17 mouse cellular contexts compared by ENCODE assay signal in the genomic region with DNA sequence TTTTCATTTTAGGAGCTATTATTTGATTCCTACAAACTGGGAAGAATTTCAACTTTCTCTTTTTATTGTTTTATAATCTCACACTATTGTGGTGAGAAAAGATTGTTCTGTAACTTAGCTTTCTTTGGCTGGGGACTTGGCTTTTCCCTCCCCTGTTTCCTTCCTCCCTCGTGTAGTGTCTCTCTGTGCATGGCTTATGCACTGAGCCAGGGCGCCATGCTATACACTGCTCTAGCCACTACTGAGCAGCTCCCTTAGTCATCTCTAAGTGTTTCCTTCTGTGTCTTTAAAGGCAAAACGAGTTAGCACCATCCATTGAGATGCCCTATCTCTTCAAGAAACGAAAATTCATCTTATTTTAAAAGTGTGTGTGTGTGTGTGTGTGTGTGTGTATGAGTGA. TPM values are rescaled to one million over a fixed set of nuclear protein-coding genes. Genes with fewer than 3 reads are reported as not detected.
"Had no signal": no experiment of that assay in that cellular context is flagged by ENCODE, and none has a peak within 500 bp of the region (broad histone marks: within the 10 kb centered on the region; RNA-seq: fewer than 3 reads in every experiment).

No protein-coding gene starts in this region.

- H3K27ac ChIP-seq: neural tube, embryonic 13.5 days; neural tube, embryonic 15.5 days; stomach, embryonic 15.5 days; stomach, postnatal 0 days had no signal

- H3K4me2 ChIP-seq: neural tube, embryonic 13.5 days; neural tube, embryonic 15.5 days; stomach, embryonic 15.5 days had no signal

- H3K9ac ChIP-seq: neural tube, embryonic 13.5 days; neural tube, embryonic 15.5 days; stomach, embryonic 15.5 days had no signal

- H3K27me3 ChIP-seq: neural tube, embryonic 13.5 days; neural tube, embryonic 15.5 days; stomach, embryonic 15.5 days had no signal

- H3K9me3 ChIP-seq: neural tube, embryonic 13.5 days; neural tube, embryonic 15.5 days; stomach, embryonic 15.5 days had no signal

- H3K36me3 ChIP-seq: stomach, embryonic 15.5 days had no signal

- DNase-seq: retina, postnatal 1 day; right cerebral cortex, adult 18-20 months; right cerebral cortex, postnatal 14 days; right cerebral cortex, postnatal 25 days; right cerebral cortex, postnatal 4 days; spleen, adult 18-20 months; thymus, adult 18-20 months; thymus, adult 2 months; thymus, postnatal 14 days; thymus, postnatal 25 days; thymus, postnatal 36 days; thymus, postnatal 4 days had no signal

- H3K4me3 ChIP-seq: neural tube, embryonic 13.5 days; neural tube, embryonic 15.5 days; stomach, embryonic 15.5 days had no signal

- H3K4me1 ChIP-seq: neural tube, embryonic 13.5 days; neural tube, embryonic 15.5 days; stomach, embryonic 15.5 days had no signal

RNA-seq across cellular contexts. Expression of a gene that starts 23.4 kb away (rescaled TPM):
- total RNA-seq: neutrophil, adult 5-6 weeks had no signal
